Mouse (Mus musculus): ENCODE measurements around the gene Olfr524.

Olfr524 gene

GRCm38 (mm10) chr7:140186646-140187620, 18.8 kb downstream of the Olfr524 start:
- no peak for DNase-seq (ENCODE audit: low spot score in 2 of 2)

- no peak for DNase-seq (ENCODE audit: low spot score in 2 of 2)
Measured at GRCm38 (mm10) chr7:140184206-140184605, 21.6 kb downstream of the Olfr524 start.

- no peak for DNase-seq (ENCODE audit: low spot score in 2 of 2)
Measured at GRCm38 (mm10) chr7:140180692-140181091, 25.1 kb downstream of the Olfr524 start.

- no peak for DNase-seq (ENCODE audit: low spot score in 2 of 2)
Measured at GRCm38 (mm10) chr7:140179176-140179575, 26.6 kb downstream of the Olfr524 start.

GRCm38 (mm10) chr7:140172936-140173335, 32.8 kb downstream of the Olfr524 start, which contains the start of gene Olfr523:
Olfr523 (plus strand) TSS chr7:140173217.
- DNase-seq (ENCODE audit: low spot score in 2 of 2) = no peak

- no peak for DNase-seq (ENCODE audit: low spot score in 2 of 2)
Measured at GRCm38 (mm10) chr7:140170863-140171262, 34.9 kb downstream of the Olfr524 start.

- DNase-seq (ENCODE audit: low spot score in 2 of 2) = no peak
Measured at GRCm38 (mm10) chr7:140169386-140169785, 36.4 kb downstream of the Olfr524 start.

GRCm38 (mm10) chr7:140167950-140168349, 37.8 kb downstream of the Olfr524 start:
- no peak for DNase-seq (ENCODE audit: low spot score in 2 of 2)

GRCm38 (mm10) chr7:140164664-140165063, 41.1 kb downstream of the Olfr524 start, which contains the start of gene Olfr522:
Olfr522 (minus strand) TSS chr7:140164764.
- DNase-seq (ENCODE audit: low spot score in 2 of 2) = no peak

- no peak for DNase-seq (ENCODE audit: low spot score in 2 of 2)
Measured at GRCm38 (mm10) chr7:140160363-140160762, 45.4 kb downstream of the Olfr524 start.

GRCm38 (mm10) chr7:140154218-140154927, 51.4 kb downstream of the Olfr524 start, which contains the start of gene Sprn:
Sprn (minus strand) TSS chr7:140154877.
- no peak for DNase-seq (ENCODE audit: low spot score in 2 of 2)

GRCm38 (mm10) chr7:140153829-140154217, 51.9 kb downstream of the Olfr524 start:
- no peak for DNase-seq (ENCODE audit: low spot score in 2 of 2)

- DNase-seq (ENCODE audit: low spot score in 2 of 2) = no peak
Measured at GRCm38 (mm10) chr7:140153383-140153782, 52.4 kb downstream of the Olfr524 start.
